Mouse (Mus musculus) spleen, adult 2 months (tissue): ENCODE measurements around the gene Iqcd. TPM values are rescaled to one million over a fixed set of nuclear protein-coding genes. Genes with fewer than 3 reads are reported as not detected.
A peak's percentile ranks its signal among the peaks of the same experiment; 100 is the strongest.

Experiments used
- DNase-seq, 2 experiments: peaks; one replicate each; pipeline versions ENCODE4 v3.0.0 to v3.0.0-alpha.2; 2012 to 2021; ENCODE audit warnings: low spot score in 2 of 2, low read depth in 1 of 2
- H3K27ac ChIP-seq: fragments of 200-500 bp; 2 replicates; pipeline ENCODE4 v1.5.1; 2012; ENCODE audit warnings: low read length, inconsistent platforms; ENCODE audit not compliant: insufficient read depth
- H3K27me3 ChIP-seq: fragments of 200-500 bp; 2 replicates; pipeline ENCODE4 v1.6.1; 2012; ENCODE audit warnings: mild to moderate bottlenecking, moderate library complexity, low read length, inconsistent platforms; ENCODE audit not compliant: control insufficient read depth, insufficient read depth
- H3K36me3 ChIP-seq: fragments of 200-500 bp; 2 replicates; pipeline ENCODE4 v1.6.1; 2012; ENCODE audit warnings: mild to moderate bottlenecking, low read length, inconsistent platforms; ENCODE audit not compliant: control insufficient read depth, insufficient read depth
- H3K4me1 ChIP-seq: fragments of 200-500 bp; 2 replicates; pipeline ENCODE4 v1.6.1; 2011; ENCODE audit warnings: inconsistent platforms; ENCODE audit not compliant: control insufficient read depth, insufficient read depth, insufficient read length
- H3K4me3 ChIP-seq: fragments of 200-500 bp; 2 replicates; pipeline ENCODE4 v1.5.1; 2011; ENCODE audit warnings: mild to moderate bottlenecking, inconsistent platforms; ENCODE audit not compliant: insufficient read depth, insufficient read length; ENCODE audit errors: extremely low read depth
- CTCF ChIP-seq: fragments of 200-500 bp; IDR thresholded peaks from 2 replicates; pipeline ENCODE4 v1.5.1; 2011; ENCODE audit warnings: mild to moderate bottlenecking, inconsistent platforms; ENCODE audit not compliant: insufficient read depth, insufficient read length, insufficient replicate concordance; ENCODE audit errors: extremely low read depth
- POLR2A ChIP-seq: fragments of 200-500 bp; IDR thresholded peaks from 2 replicates; pipeline ENCODE4 v1.6.1; 2011; ENCODE audit warnings: low read depth, low read length, inconsistent platforms
- WGBS: fragments of 180-500 bp; shearing (Covaris S2); methylation state at CpG from one replicate; pipeline ENCODE4 v1.1.7; 2018; 5-methylcytosine and 5-hydroxymethylcytosine counted together
- polyA plus RNA-seq: library from polyadenylated mRNA; depleted of rRNA; stranded (reverse); fragments of >200 nt; gene quantifications from 2 replicates; pipeline ENCODE4 v1.2.3, GENCODE M21; 2012

Iqcd gene
- polyA plus RNA-seq, 1 experiment = 0.40 TPM

DNA sequence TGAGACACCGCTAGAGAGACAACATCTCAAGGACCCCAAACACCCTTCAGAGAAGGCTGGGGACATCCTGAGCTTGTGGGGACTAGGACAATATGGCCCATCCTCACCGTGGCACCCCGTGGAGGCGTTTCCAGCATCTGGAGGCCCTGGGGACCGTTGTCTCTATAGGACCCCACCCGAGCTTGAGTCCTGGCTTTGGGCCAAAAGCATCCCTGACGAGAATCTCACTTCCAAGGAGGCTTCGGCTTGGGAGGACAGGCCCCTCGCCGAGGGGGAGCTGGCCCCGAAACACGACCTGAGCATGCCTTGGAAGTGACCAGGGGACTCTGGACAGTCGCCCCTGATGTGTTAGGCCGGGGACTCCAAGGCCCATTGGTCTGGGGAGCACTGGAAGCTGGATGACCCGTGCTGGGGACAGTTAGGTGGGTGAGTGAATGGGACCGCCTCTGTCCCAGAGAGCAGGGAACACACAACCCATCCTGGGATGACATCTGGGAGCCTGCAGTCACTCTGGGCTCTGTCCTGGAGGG is 20.5 kb downstream of the Iqcd start:
- Histone ChIP-seq H3K27ac (no peak overlapping the region), H3K36me3 (no peaks in the 10 kb centered on the region), H3K4me1 (no peaks in the 10 kb centered on the region; the same call in 1 of the 2 replicates), H3K27me3 (no peaks in the 10 kb centered on the region), H3K4me3 (no peak overlapping the region)
- TF ChIP-seq CTCF (no peak), POLR2A (no peak)
- DNase-seq = no peak
- 84% methylated on average over 16 of the region's 16 CpGs for WGBS

- Histone ChIP-seq H3K27ac (no peak overlapping the region), H3K27me3 (no peaks in the 10 kb centered on the region), H3K4me3 (no peak overlapping the region), H3K4me1 (no peaks in the 10 kb centered on the region; the same call in 1 of the 2 replicates), H3K36me3 (no peaks in the 10 kb centered on the region; the same call in 1 of the 2 replicates)
- WGBS = 89% methylated on average over 5 of the region's 5 CpGs
- TF ChIP-seq POLR2A (no peak), CTCF (no peak)
- DNase-seq = no peak
Measured at GRCm38 (mm10) chr5:120610906-120611305, 22.1 kb downstream of the Iqcd start.

DNA sequence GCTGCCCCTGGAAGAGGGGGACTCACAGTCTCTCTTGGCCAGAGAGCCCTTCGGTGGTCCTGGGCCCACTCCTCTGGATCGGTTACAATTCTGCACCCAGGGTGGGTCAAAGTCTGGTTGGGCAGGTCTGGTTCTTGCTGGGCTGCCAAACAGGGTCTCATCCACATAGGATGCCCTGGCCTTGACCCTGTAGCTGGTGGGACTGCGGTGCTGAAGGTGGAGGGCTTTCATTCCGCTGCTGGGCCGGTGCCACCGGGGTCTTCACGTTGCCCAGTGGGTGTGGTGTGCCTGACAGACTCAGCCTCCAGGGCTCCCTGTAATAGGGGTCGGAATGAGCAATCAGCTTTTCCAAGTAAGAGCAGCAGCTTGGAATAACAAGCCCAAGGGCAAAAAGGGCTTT is 22.6 kb downstream of the Iqcd start:
- Histone ChIP-seq H3K4me1 (no peaks in the 10 kb centered on the region; the same call in 1 of the 2 replicates), H3K27ac (no peak overlapping the region), H3K4me3 (no peak overlapping the region), H3K36me3 (no peaks in the 10 kb centered on the region; the same call in 1 of the 2 replicates), H3K27me3 (no peaks in the 10 kb centered on the region)
- TF ChIP-seq POLR2A (no peak), CTCF (no peak)
- no peak for DNase-seq
- WGBS = 82% methylated on average over 8 of the region's 8 CpGs

- Histone ChIP-seq H3K36me3 (peaks cover 7% of the 10 kb centered on the region), H3K4me3 (peak within 1 kb of the TSS; percentile 88), H3K4me1 (no peaks in the 10 kb centered on the region; the same call in 1 of the 2 replicates), H3K27me3 (no peaks in the 10 kb centered on the region), H3K27ac (peak within 1 kb of the TSS; percentile 98)
- WGBS = under 1% methylated on average over 22 of the region's 22 CpGs
- DNase-seq = peak in 1 of 2 experiments; percentile 95
- TF ChIP-seq POLR2A (no peak), CTCF (no peak)
Measured at GRCm38 (mm10) chr5:120612442-120612821, 23.6 kb downstream of the Iqcd start, which contains the start of the genes Rita1 and Ddx54. Rita1 (minus strand) TSS chr5:120612589. Ddx54 (plus strand) TSS chr5:120612739.

GRCm38 (mm10) chr5:120612822-120613604 is 24.2 kb downstream of the Iqcd start:
- no peaks in the 10 kb centered on the region; the same call in 1 of the 2 replicates for H3K4me1 ChIP-seq
- TF ChIP-seq CTCF (no peak), POLR2A (peak; percentile 92)
- H3K36me3 ChIP-seq = peaks cover 11% of the 10 kb centered on the region
- WGBS = under 1% methylated on average over 69 of the region's 69 CpGs
- DNase-seq = peak; percentile 100
- H3K4me3 ChIP-seq = peak overlapping the region; percentile 88
- H3K27ac ChIP-seq = peak overlapping the region; percentile 98
- no peaks in the 10 kb centered on the region for H3K27me3 ChIP-seq

GRCm38 (mm10) chr5:120615903-120616302 is 27.1 kb downstream of the Iqcd start:
- Histone ChIP-seq H3K27ac (no peak overlapping the region), H3K4me3 (no peak overlapping the region), H3K36me3 (peaks cover 33% of the 10 kb centered on the region), H3K27me3 (no peaks in the 10 kb centered on the region), H3K4me1 (peaks cover 2% of the 10 kb centered on the region; the same call in 1 of the 2 replicates)
- TF ChIP-seq POLR2A = no peak
- peak in 1 of 2 experiments; percentile 34 for DNase-seq
- WGBS = 94% methylated on average over 4 of the region's 4 CpGs
